Mouse (Mus musculus) midbrain, embryonic 10.5 days (tissue): ENCODE results near the gene Melk. TPM values are rescaled to one million over a fixed set of nuclear protein-coding genes. Genes with fewer than 3 reads are reported as not detected.

Experiments
- DNase-seq: peaks from one replicate; pipeline ENCODE4 v3.0.0-alpha.2; 2017; ENCODE audit warnings: low spot score
- H3K27ac ChIP-seq: fragments of 300-500 bp; sonication (generic); replicated peaks from 2 replicates; pipeline ENCODE4 v1.5.1; 2016; ENCODE audit warnings: mild to moderate bottlenecking
- H3K27me3 ChIP-seq: fragments of 300-500 bp; sonication (generic); 2 replicates; pipeline ENCODE4 v1.6.1; 2016; ENCODE audit warnings: low read depth, mild to moderate bottlenecking; ENCODE audit not compliant: poor library complexity, severe bottlenecking
- H3K36me3 ChIP-seq: fragments of 300-500 bp; sonication (generic); 2 replicates; pipeline ENCODE4 v1.6.1; 2016; ENCODE audit warnings: mild to moderate bottlenecking, moderate library complexity
- H3K4me1 ChIP-seq: fragments of 300-500 bp; sonication (generic); 2 replicates; pipeline ENCODE4 v1.6.1; 2016
- H3K4me3 ChIP-seq: fragments of 300-500 bp; sonication (generic); 2 replicates; pipeline ENCODE4 v1.5.1; 2016; ENCODE audit warnings: mild to moderate bottlenecking, moderate library complexity
- H3K9me3 ChIP-seq: fragments of 300-500 bp; sonication (generic); replicated peaks from 2 replicates; pipeline ENCODE4 v1.6.1; 2016; ENCODE audit warnings: mild to moderate bottlenecking
- WGBS: fragments of 180-500 bp; shearing (Covaris S2); methylation state at CpG from one replicate; pipeline ENCODE4 v1.1.7; 2016; 5-methylcytosine and 5-hydroxymethylcytosine counted together
- polyA plus RNA-seq: library from polyadenylated mRNA; unstranded; fragments of >200 nt; fragmentation: Nextera tagmentation; extraction: Ambion mirVana; gene quantifications from 2 replicates; pipeline ENCODE4 v1.2.1, GENCODE M21; 2016

The Melk gene
- polyA plus RNA-seq: 75.6 and 83.6 TPM in 2 replicates

- H3K4me1 ChIP-seq: peaks cover 18% of the 10 kb centered on the region
- DNase-seq: peak; percentile 91
- 1% methylated on average over 41 of the region's 41 CpGs for WGBS
- peak within 1 kb of the TSS; percentile 63 for H3K4me3 ChIP-seq
- peaks cover 30% of the 10 kb centered on the region for H3K36me3 ChIP-seq
- no peaks in the 10 kb centered on the region for H3K27me3 ChIP-seq
- H3K9me3 ChIP-seq: no peaks in the 10 kb centered on the region
- peak within 1 kb of the TSS; percentile 89 for H3K27ac ChIP-seq
Measured at GRCm38 (mm10) chr4:44300781-44301750, at the start of gene Melk. Gene Melk, plus strand, starts transcription at chr4:44300876.

DNA sequence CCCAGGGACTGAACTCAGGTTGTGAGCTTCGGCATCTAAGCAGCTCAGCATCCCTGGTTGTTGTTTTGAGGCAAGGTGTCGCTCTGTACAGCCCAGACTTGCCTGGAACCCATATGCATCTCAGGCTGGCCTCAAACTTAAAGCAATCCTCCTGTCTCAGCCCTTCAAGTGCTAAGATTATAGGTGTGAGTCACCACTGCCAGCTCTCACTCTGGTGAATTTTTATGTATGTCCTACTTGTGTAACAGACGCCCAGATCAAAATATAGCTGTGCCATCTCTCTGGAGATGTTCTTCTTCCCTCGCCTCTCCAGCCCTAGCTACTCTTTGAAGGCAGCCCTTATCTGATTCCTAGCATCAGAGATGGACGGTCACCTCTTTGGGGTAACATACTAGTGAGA, 49.2 kb upstream of the Melk start:
- Histone ChIP-seq H3K27me3 (peaks cover 7% of the 10 kb centered on the region; the same call in 1 of the 2 replicates), H3K36me3 (no peaks in the 10 kb centered on the region), H3K9me3 (no peaks in the 10 kb centered on the region), H3K4me1 (peaks cover 58% of the 10 kb centered on the region), H3K27ac (no peak overlapping the region), H3K4me3 (no peak overlapping the region)
- no peak for DNase-seq
- 85% methylated on average over 5 of the region's 5 CpGs for WGBS

DNA sequence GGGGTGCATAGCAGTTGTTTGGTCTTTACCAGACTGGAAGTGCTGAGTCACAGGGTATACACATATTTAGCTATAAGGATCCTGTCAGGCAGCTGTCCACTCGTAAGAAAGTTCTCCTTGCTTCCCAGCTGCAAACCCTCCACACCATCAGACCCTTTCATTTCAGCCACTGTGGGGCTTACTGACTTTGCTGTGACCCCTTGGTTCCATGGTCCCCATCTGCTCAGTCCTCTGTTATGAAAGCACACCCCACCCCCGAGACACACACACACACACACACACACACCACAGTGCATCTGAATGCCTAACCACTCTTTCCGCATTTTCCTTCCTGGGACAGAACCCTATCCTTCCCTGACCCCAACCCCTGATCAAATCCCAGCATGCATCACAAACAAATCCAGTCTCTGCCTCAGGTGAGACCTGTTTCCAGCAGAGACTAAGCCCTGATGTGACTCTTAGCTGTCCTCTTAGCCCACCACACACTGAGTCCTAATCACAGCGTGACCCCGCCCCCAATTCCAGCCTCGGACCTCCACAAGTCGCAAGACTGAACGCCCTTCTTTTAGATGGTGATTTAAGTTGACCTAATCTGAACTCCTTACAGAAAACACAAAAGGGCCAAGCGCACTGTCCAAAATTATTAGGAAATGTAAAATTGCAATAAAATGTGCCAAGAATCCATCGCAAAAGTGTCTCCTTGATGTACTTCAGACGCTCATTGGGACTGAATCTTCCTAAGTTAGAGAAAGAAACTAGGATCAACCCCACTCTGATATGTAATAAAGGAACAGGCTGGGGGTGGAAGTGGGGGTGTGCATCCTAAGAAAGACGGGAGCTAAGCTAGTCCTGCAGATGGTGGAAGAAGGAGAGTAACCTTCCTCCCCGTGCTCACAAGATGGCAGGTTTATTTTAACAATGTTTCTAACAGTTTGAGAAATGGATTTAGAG, 48.4 kb upstream of the Melk start:
- H3K4me3 ChIP-seq: peak overlapping the region; percentile 23; the same call in 1 of the 2 replicates
- WGBS: 9% methylated on average over 13 of the region's 13 CpGs
- H3K4me1 ChIP-seq: peaks cover 52% of the 10 kb centered on the region

GRCm38 (mm10) chr4:44253191-44253590, 47.5 kb upstream of the Melk start:
- Histone ChIP-seq H3K9me3 (no peaks in the 10 kb centered on the region), H3K4me1 (peaks cover 42% of the 10 kb centered on the region), H3K4me3 (peak overlapping the region; percentile 22), H3K27ac (0 out of 2 replicates have a peak overlapping the region, but pooled peaks have one; percentile 3), H3K27me3 (peaks cover 7% of the 10 kb centered on the region; the same call in 1 of the 2 replicates), H3K36me3 (no peaks in the 10 kb centered on the region)
- no peak for DNase-seq
- 15% methylated on average over 6 of the region's 6 CpGs for WGBS

More for the DNA sequence above, 48.4 kb upstream of the Melk start:
- peaks cover 7% of the 10 kb centered on the region; the same call in 1 of the 2 replicates for H3K27me3 ChIP-seq
- H3K27ac ChIP-seq: no peak overlapping the region
- no peaks in the 10 kb centered on the region for H3K9me3 ChIP-seq
- DNase-seq: no peak
- H3K36me3 ChIP-seq: no peaks in the 10 kb centered on the region

- H3K4me1 ChIP-seq: peaks cover 30% of the 10 kb centered on the region
- H3K27ac ChIP-seq: no peak overlapping the region
- H3K4me3 ChIP-seq: no peak overlapping the region
- no peaks in the 10 kb centered on the region for H3K9me3 ChIP-seq
- DNase-seq: no peak
- H3K27me3 ChIP-seq: peaks cover 7% of the 10 kb centered on the region; the same call in 1 of the 2 replicates
- no peaks in the 10 kb centered on the region for H3K36me3 ChIP-seq
- 79% methylated on average over 5 of the region's 5 CpGs for WGBS
Measured at GRCm38 (mm10) chr4:44254579-44254978, 46.1 kb upstream of the Melk start.

DNA sequence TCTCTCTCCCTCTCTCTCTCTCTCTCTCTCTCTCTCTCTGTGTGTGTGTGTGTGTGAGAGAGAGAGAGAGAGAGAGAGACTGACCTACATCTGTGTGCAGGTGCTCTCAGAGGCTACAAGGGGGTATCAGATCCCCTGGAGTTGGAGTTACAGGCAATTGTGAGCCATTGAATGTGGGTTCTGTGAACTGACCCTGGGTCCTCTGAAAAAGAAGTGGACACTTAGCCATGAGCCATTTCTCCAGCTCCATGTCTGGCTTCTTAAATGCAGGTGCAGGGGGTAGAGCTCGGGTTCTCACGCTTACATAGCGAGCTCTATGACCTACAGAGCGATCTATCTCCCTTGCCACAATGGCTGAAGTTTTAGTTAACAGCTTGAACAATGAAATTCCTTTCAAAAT, 41.5 kb upstream of the Melk start:
- Histone ChIP-seq H3K27ac (no peak overlapping the region), H3K9me3 (no peaks in the 10 kb centered on the region), H3K4me1 (peaks cover 4% of the 10 kb centered on the region; the same call in 1 of the 2 replicates), H3K36me3 (no peaks in the 10 kb centered on the region), H3K4me3 (no peak overlapping the region), H3K27me3 (no peaks in the 10 kb centered on the region)
- WGBS: 94% methylated on average over 4 of the region's 4 CpGs
- no peak for DNase-seq

- no peak overlapping the region for H3K27ac ChIP-seq
- peaks cover 4% of the 10 kb centered on the region; the same call in 1 of the 2 replicates for H3K4me1 ChIP-seq
- H3K36me3 ChIP-seq: no peaks in the 10 kb centered on the region
- WGBS: 4% methylated on average over 10 of the region's 10 CpGs
- H3K4me3 ChIP-seq: no peak overlapping the region
- peak; percentile 44 for DNase-seq
- no peaks in the 10 kb centered on the region for H3K9me3 ChIP-seq
- no peaks in the 10 kb centered on the region for H3K27me3 ChIP-seq
Measured at GRCm38 (mm10) chr4:44260244-44260643, 40.4 kb upstream of the Melk start.

DNA sequence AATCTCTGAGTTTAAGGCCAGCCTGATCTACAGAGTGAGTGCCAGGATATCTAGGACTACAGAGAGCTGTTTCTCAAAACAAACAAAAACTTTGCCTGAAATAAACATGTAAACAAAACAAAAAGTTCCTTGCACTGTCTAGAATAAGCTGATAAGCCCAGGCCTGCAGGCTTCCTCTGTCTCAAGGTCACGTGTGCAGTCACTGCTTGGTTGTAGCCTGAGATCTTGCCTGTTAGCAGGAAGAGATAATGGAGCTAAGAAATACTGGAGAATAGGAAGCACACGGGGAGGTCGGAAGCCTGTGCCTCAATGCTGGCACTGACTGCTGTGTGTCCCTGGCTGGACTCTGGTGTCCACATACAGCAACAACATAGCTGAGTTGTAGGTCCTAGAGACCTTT, 35.2 kb upstream of the Melk start:
- H3K36me3 ChIP-seq: no peaks in the 10 kb centered on the region
- WGBS: 91% methylated on average over 3 of the region's 3 CpGs
- no peak overlapping the region for H3K27ac ChIP-seq
- no peak for DNase-seq
- no peaks in the 10 kb centered on the region for H3K27me3 ChIP-seq
- H3K9me3 ChIP-seq: no peaks in the 10 kb centered on the region
- H3K4me1 ChIP-seq: peaks cover under 1% of the 10 kb centered on the region; the same call in 1 of the 2 replicates
- no peak overlapping the region for H3K4me3 ChIP-seq

- H3K36me3 ChIP-seq: no peaks in the 10 kb centered on the region
- no peaks in the 10 kb centered on the region for H3K4me1 ChIP-seq
- no peak overlapping the region for H3K27ac ChIP-seq
- no peaks in the 10 kb centered on the region for H3K27me3 ChIP-seq
- DNase-seq: no peak
- no peaks in the 10 kb centered on the region for H3K9me3 ChIP-seq
- WGBS: 83% methylated on average over 6 of the region's 6 CpGs
- H3K4me3 ChIP-seq: no peak overlapping the region
Measured at GRCm38 (mm10) chr4:44267437-44267836, 33.2 kb upstream of the Melk start.

GRCm38 (mm10) chr4:44269376-44269817, 31.3 kb upstream of the Melk start:
- Histone ChIP-seq H3K27ac (no peak overlapping the region), H3K36me3 (no peaks in the 10 kb centered on the region), H3K9me3 (no peaks in the 10 kb centered on the region), H3K4me3 (no peak overlapping the region), H3K27me3 (no peaks in the 10 kb centered on the region), H3K4me1 (no peaks in the 10 kb centered on the region)
- no peak for DNase-seq
- 94% methylated on average over 14 of the region's 14 CpGs for WGBS

DNA sequence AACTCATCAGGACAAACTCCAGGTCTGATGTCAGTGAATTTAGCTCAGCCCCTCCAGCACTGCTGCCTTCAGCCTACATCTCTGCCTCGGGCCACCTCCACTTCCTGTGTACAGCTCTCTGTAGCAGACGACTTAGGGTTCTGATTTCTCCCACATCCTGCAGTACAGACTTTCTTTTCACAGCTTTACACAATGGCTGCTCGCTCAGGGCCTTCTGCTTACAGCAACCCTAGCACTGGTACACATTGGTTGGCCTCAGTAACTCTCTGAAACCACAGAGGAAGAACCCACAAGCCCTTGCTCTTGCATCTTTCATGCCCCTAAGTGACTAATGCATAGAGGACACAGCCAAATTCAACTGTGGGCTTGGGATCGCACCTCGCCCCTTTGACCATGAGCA, 29.5 kb upstream of the Melk start:
- Histone ChIP-seq H3K27ac (no peak overlapping the region), H3K4me1 (no peaks in the 10 kb centered on the region), H3K4me3 (no peak overlapping the region), H3K27me3 (no peaks in the 10 kb centered on the region), H3K36me3 (no peaks in the 10 kb centered on the region), H3K9me3 (no peaks in the 10 kb centered on the region)
- no peak for DNase-seq
- WGBS: 80% methylated on average over 5 of the region's 5 CpGs

DNA sequence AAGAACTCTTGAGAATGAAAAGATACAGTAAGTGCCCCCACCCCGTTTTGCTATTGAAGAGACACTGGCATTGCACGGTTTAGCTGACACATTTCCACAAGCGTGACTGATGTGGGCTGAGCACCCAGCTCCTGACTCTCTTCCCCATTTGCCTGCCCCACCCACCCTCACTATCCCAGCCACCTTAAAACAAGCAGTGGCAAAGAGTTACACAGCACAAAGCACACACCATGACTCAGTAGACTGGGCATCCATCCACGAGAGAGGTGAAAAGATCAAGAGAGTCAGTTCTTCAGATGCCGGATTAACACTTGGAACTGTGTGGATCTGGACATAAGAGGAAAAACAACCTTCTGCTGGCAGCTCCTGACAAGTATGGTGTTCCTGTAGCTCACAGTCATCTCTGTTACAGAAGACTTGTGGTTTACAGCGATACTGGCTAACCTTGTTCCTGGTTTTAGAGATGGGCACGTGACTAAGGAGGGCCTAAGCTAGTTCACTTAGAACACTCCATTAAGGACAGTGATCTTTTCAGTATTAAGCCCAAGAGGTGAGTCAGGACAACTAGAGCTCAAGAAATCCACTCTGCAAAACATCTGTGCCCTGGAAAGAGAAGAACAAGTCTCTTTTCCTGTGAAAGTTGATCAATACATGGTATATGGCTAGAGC, 18.9 kb upstream of the Melk start:
- no peaks in the 10 kb centered on the region for H3K9me3 ChIP-seq
- WGBS: 89% methylated on average over 7 of the region's 7 CpGs
- H3K27ac ChIP-seq: no peak overlapping the region
- H3K4me1 ChIP-seq: no peaks in the 10 kb centered on the region
- no peak for DNase-seq
- no peaks in the 10 kb centered on the region for H3K27me3 ChIP-seq
- H3K4me3 ChIP-seq: no peak overlapping the region
- H3K36me3 ChIP-seq: no peaks in the 10 kb centered on the region
